Mouse (Mus musculus): ENCODE measurements around the gene Hadha. TPM values are rescaled to one million over a fixed set of nuclear protein-coding genes. Genes with fewer than 3 reads are reported as not detected.

Gene Hadha
- polyA plus RNA-seq, 1 experiment from 2014 or later = 87.1 TPM

DNA sequence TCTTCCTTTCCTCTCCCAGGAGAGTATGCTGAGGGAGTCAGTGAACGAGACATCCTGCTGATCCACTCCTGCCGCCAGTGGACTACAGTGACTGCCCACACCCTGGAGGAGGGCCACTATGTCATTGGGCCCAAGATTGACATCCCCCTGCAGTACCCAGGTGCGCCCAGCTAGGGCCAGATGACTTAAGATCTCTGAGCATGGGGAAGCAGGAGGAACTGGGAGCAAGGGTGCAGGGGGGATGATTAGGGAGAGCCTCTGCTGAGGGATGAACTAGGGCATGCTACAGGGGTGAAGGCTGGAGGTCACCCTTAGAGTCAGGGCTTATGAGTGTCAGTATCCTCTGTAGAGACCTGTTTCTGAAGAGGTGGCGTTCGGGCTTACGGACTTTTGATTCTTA lies 46.7 kb downstream of the Hadha start:
- Histone ChIP-seq H3K4me3 (peak overlapping the region; percentile 73), H3K27ac (replicated peaks) (peak overlapping the region; percentile 93), H3K27me3 (peaks cover 27% of the 10 kb centered on the region), H3K4me2 (peak overlapping the region; percentile 91), H3K36me3 (peaks cover 8% of the 10 kb centered on the region; the same call in 1 of the 2 replicates), H3K9ac (peak overlapping the region; percentile 86), H3K4me1 (replicated peaks) (peaks cover 78% of the 10 kb centered on the region), H3K9me3 (no peaks in the 10 kb centered on the region)
- no peak for ATAC-seq (ENCODE audit: low read depth)
- WGBS = 60% methylated on average over 6 of the region's 6 CpGs

DNA sequence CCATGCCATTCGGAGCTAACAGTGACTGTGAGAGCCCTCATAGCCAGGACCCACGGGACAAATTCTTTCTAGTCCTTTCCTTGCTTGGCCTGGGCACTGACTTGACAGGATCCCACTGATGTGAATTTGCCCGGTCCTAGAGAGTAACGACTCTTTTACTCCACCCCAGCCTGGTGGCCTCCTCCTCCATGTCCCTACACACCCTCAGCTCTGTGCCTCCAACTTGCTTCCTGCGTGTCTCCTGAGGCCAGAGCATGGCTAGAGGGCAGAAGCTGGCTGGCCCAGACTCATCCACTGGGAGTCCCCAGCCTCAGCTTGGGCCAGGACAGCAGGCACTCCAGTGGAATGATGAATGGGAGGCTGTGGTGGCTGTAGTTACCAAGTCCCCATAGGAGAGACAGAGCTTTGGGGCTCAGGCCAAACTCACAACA lies 47.3 kb downstream of the Hadha start:
- peaks cover 23% of the 10 kb centered on the region for H3K27me3 ChIP-seq
- peaks cover 78% of the 10 kb centered on the region for H3K4me1 ChIP-seq (replicated peaks)
- 2% methylated on average over 5 of the region's 5 CpGs for WGBS
- H3K9me3 ChIP-seq = no peaks in the 10 kb centered on the region
- H3K9ac ChIP-seq = peak overlapping the region; percentile 86
- ATAC-seq (ENCODE audit: low read depth) = peak; percentile 21
- peak overlapping the region; percentile 93 for H3K27ac ChIP-seq (replicated peaks)
- H3K36me3 ChIP-seq = peaks cover 4% of the 10 kb centered on the region; the same call in 1 of the 2 replicates
- H3K4me2 ChIP-seq = peak overlapping the region; percentile 91
- H3K4me3 ChIP-seq = peak overlapping the region; percentile 73

DNA sequence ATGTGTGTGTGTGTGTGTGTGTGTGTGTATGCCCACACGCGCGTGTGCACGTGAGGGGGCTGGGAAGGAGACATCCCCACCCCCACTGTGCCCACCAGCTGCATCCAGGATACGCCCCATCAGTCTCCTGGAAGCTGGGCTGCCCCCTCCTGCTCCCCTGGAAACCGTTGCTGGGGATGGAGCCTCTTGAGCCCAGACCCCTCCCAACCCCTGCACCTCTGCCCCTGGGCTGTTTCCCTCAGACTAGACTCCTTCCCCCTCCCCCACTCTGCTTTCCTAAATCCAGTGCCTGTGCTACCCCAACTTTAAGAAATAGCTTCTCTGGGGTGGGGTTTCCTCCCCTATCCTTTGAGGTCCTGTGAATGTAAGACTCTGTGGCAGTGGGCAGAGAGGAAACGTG lies 47.8 kb downstream of the Hadha start:
- Histone ChIP-seq H3K36me3 (no peaks in the 10 kb centered on the region; the same call in 1 of the 2 replicates), H3K27me3 (peaks cover 19% of the 10 kb centered on the region), H3K4me3 (peak overlapping the region; percentile 73), H3K4me1 (replicated peaks) (peaks cover 77% of the 10 kb centered on the region), H3K27ac (replicated peaks) (peak overlapping the region; percentile 93), H3K4me2 (peak overlapping the region; percentile 91), H3K9ac (peak overlapping the region; percentile 86), H3K9me3 (no peaks in the 10 kb centered on the region)
- ATAC-seq (ENCODE audit: low read depth) = peak; percentile 51
- 0% methylated on average over 7 of the region's 7 CpGs for WGBS

DNA sequence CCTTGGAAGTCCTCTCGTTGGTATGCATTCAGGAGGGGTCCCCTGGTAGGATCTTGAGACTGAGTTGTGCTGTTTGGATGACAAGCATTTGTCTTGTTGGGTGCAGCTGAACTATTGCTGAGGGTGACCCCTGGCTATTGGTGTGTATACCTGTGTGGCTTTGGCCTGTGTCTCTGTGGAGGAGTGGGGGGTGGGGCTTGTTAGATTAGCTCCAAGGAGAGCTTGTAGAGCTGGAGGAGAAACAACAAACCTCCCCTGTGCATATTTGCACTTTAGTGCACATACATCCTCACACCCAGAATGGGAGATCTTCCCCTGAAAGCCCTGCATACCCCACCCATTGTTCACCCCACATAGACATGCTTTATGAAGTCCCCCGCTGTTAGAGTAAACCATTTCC lies 48.2 kb downstream of the Hadha start:
- peak overlapping the region; percentile 91 for H3K4me2 ChIP-seq
- H3K27ac ChIP-seq (replicated peaks) = peak overlapping the region; percentile 93
- 3% methylated on average over 2 of the region's 2 CpGs for WGBS
- no peaks in the 10 kb centered on the region for H3K9me3 ChIP-seq
- peak overlapping the region; percentile 86 for H3K9ac ChIP-seq
- H3K27me3 ChIP-seq = peaks cover 15% of the 10 kb centered on the region
- ATAC-seq (ENCODE audit: low read depth) = peak; percentile 0; the same call in 1 of the 2 replicates
- no peaks in the 10 kb centered on the region for H3K36me3 ChIP-seq
- peaks cover 73% of the 10 kb centered on the region for H3K4me1 ChIP-seq (replicated peaks)
- peak overlapping the region; percentile 73 for H3K4me3 ChIP-seq

DNA sequence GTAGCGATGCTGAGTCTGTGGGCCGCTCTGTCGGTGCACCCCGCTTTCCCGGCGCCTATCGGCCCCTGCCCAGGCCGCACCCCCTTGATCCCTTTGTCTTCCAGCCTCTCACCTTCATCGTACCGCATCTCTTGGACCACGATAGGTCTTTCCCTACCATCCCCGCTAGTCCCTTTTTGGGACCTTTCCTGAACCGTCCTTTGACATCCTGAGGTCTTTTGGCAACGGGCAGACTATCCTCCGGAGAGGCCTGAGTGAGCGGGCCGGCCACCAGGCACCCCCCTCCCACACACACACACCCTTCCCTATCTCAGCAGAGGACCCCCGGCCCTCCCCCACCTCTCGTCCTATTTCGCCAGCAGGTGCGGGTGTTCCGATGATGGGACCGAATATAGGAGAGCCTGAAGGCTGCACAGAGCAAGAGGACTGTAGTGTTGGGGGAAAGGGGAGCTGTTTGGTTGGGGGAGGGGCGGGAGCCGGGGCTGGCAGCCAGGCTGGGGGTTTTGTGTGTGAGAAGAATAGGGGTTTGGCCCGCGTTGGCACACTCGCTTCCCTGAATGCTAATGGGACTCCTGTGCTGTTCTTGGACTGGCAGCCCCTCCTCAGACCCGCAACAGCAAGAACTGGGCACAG lies 49.2 kb downstream of the Hadha start, which contains the start of gene 3110082J24Rik:
3110082J24Rik (minus strand) TSS at position 419 of the 633 bp plus-strand sequence.
- Histone ChIP-seq H3K9me3 (no peaks in the 10 kb centered on the region), H3K9ac (peak within 1 kb of the TSS; percentile 86), H3K27me3 (peaks cover 12% of the 10 kb centered on the region), H3K27ac (replicated peaks) (peak within 1 kb of the TSS; percentile 93), H3K4me1 (replicated peaks) (peaks cover 63% of the 10 kb centered on the region), H3K36me3 (no peaks in the 10 kb centered on the region), H3K4me3 (peak within 1 kb of the TSS; percentile 73), H3K4me2 (peak within 1 kb of the TSS; percentile 91)
- ATAC-seq (ENCODE audit: low read depth) = peak; percentile 38
- 2% methylated on average over 29 of the region's 29 CpGs for WGBS

DNA sequence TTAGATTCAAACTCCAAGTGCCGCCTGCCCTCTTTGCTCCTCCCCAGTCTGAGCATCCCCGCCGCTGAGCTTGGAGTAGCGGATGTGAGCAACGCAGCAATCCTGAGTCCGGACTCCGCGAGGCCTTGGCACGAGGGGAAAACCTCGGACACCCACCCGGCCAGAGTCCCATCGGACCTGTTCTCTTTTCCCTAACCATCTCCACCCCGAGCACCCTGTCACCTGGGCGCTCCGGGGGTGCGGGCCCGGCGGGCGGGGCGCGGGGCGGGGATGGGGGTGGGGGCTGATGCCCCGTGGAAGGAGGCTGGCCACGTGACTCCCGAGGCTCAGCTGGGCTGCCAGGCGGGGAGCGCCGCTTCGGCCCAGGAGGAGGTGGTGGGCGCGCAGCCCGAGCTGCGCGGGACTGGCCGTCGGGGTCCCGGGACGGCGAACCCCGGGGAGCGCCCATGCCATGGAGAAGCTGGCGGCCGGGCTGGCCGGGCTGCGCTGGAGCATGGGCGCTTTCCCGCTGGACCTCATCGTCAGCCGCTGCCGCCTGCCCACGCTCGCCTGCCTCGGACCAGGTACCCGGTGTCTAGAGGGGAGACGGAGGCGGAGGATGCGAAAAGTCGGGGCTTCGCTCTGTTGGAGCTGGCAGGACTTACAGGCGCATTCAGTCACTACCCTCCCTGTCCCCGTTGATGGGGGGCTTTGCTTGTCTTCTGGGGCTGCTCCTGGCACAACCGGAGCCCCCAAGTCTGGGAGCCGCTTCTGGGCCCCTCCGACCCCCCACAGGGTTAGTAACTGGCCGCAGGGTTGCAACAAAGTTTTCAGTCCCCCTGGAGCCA lies 49.9 kb downstream of the Hadha start, which contains the start of gene Garem2:
Garem2 (plus strand) TSS at position 321 of the 827 bp plus-strand sequence.
- peaks cover 56% of the 10 kb centered on the region for H3K4me1 ChIP-seq (replicated peaks)
- no peaks in the 10 kb centered on the region for H3K36me3 ChIP-seq
- peak within 1 kb of the TSS; percentile 86 for H3K9ac ChIP-seq
- peak within 1 kb of the TSS; percentile 91 for H3K4me2 ChIP-seq
- peak within 1 kb of the TSS; percentile 93 for H3K27ac ChIP-seq (replicated peaks)
- H3K4me3 ChIP-seq = peak within 1 kb of the TSS; percentile 73
- under 1% methylated on average over 64 of the region's 65 CpGs for WGBS
- H3K27me3 ChIP-seq = peaks cover 12% of the 10 kb centered on the region
- no peaks in the 10 kb centered on the region for H3K9me3 ChIP-seq
- peak; percentile 37 for ATAC-seq (ENCODE audit: low read depth)

DNA sequence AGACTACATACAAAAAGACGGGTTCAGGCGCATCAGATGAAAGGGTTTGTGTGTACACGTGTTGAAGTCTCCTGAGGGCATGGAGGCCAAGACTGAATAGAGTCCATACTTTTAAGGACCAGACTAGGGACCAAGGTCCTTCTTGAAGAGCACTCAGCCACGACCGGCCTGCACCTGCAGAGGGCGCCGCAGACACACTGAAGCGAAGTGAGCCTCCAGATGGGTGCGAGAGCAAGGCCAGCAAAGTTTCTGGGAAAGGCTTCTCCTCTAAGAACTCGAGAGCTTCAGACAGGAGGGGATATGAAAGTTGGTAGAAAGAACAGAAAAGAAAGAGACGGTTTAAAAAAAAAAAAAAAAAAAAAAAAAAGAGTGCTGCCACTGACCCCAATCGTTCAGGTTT lies 50.6 kb downstream of the Hadha start:
- Histone ChIP-seq H3K4me3 (peak overlapping the region; percentile 73), H3K27ac (replicated peaks) (no peak overlapping the region), H3K4me1 (replicated peaks) (peaks cover 49% of the 10 kb centered on the region), H3K4me2 (peak overlapping the region; percentile 91), H3K27me3 (peaks cover 12% of the 10 kb centered on the region), H3K36me3 (no peaks in the 10 kb centered on the region), H3K9ac (0 out of 2 replicates have a peak overlapping the region, but pooled peaks have one; percentile 86), H3K9me3 (no peaks in the 10 kb centered on the region)
- ATAC-seq (ENCODE audit: low read depth) = 0 out of 2 replicates have a peak, but pooled peaks have one; percentile 0
- 2% methylated on average over 11 of the region's 12 CpGs for WGBS

DNA sequence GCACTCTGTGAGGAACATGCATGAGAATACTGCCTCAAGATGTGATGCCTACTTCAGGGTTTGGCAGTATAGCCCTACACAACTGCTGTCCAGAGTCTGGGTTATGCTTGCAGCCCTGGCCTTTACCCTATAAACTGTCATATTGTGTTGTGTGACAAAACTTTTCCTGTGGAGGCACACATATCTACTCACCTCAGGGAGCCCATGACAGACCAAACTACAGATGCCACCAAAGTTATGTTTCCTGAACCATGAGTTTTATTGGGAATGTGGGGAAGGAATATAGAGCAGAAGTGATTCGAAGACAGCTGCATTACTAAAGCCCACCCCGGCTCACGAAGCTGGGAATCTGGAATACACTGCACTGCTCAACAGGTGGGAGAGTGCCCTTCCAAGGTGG lies 51.6 kb downstream of the Hadha start:
- Histone ChIP-seq H3K36me3 (no peaks in the 10 kb centered on the region), H3K9me3 (no peaks in the 10 kb centered on the region), H3K9ac (no peak overlapping the region), H3K27me3 (peaks cover 12% of the 10 kb centered on the region), H3K4me3 (no peak overlapping the region), H3K4me1 (replicated peaks) (peaks cover 41% of the 10 kb centered on the region), H3K27ac (replicated peaks) (no peak overlapping the region), H3K4me2 (no peak overlapping the region)
- 80% methylated on average over 3 of the region's 3 CpGs for WGBS
- ATAC-seq (ENCODE audit: low read depth) = no peak

DNA sequence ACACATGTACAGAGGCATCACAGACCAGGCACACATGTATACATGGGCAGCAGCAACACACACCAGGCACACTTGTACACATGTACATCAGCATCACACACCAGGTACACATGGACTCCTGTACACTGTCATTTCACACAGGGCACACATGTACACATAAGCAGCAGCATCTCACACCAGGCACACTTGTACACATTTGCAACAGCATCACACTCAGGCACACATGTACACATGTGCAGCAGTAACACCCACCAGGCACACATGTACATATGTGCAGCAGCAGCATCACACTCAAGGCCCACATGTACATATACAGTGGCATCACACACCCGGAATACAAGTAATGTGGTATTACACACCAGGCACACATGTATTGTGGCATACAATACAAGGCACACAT lies 56.7 kb downstream of the Hadha start:
- ATAC-seq (ENCODE audit: low read depth) = no peak
- H3K4me2 ChIP-seq = no peak overlapping the region
- H3K36me3 ChIP-seq = no peaks in the 10 kb centered on the region
- H3K9ac ChIP-seq = no peak overlapping the region
- H3K9me3 ChIP-seq = no peaks in the 10 kb centered on the region
- H3K4me3 ChIP-seq = no peak overlapping the region
- H3K27me3 ChIP-seq = peaks cover 2% of the 10 kb centered on the region; the same call in 1 of the 2 replicates
- 87% methylated on average over 1 of the region's 1 CpGs for WGBS
- no peaks in the 10 kb centered on the region for H3K4me1 ChIP-seq (replicated peaks)
- H3K27ac ChIP-seq (replicated peaks) = no peak overlapping the region

DNA sequence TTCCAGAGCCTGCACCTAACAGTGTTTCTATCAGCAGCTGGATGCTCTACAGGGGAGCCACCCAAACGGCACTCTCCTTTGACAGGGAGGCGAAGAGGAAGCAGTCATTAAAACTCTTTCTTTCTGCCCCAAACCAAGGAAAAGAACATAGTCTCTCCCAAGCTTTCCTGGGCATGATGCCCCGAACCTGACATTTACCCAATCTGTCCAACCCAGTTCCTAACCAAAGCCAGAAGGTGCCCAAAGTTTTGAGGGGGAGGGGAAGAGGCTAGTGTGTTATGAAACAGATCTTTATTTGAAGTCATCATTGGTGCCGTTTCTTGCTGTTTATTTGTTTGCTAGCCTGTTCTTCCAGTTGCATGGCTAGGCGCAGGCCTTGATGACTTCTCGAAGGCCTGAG lies 59.2 kb downstream of the Hadha start:
- Histone ChIP-seq H3K27ac (replicated peaks) (no peak overlapping the region), H3K4me3 (no peak overlapping the region), H3K9me3 (no peaks in the 10 kb centered on the region), H3K4me2 (no peak overlapping the region), H3K9ac (no peak overlapping the region), H3K4me1 (replicated peaks) (no peaks in the 10 kb centered on the region), H3K36me3 (no peaks in the 10 kb centered on the region), H3K27me3 (no peaks in the 10 kb centered on the region)
- ATAC-seq (ENCODE audit: low read depth) = no peak
- 77% methylated on average over 6 of the region's 6 CpGs for WGBS

DNA sequence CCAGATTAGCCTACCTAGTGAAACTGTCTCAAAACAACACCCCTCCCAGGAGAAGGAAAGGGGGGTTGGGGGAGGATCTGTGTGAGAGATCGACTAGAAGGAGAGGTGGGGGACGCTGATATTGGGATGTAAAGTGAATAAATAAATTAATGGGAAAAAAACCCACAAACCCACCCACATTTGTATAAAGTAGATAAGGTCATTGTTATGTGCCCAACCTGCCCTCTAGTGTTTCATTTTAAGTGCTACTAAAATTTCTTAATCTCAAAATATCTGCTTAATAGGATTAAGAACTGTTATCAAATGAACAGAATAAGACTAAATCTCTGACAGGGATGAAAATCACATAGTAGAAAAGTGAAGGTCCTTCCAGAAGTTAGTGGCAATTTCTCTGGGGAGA lies 60.6 kb downstream of the Hadha start:
- H3K4me3 ChIP-seq = no peak overlapping the region
- H3K4me1 ChIP-seq (replicated peaks) = no peaks in the 10 kb centered on the region
- no peak overlapping the region for H3K9ac ChIP-seq
- no peak overlapping the region for H3K4me2 ChIP-seq
- H3K9me3 ChIP-seq = no peaks in the 10 kb centered on the region
- no peak overlapping the region for H3K27ac ChIP-seq (replicated peaks)
- no peaks in the 10 kb centered on the region for H3K36me3 ChIP-seq
- no peaks in the 10 kb centered on the region for H3K27me3 ChIP-seq
- WGBS = 72% methylated on average over 2 of the region's 2 CpGs
- no peak for ATAC-seq (ENCODE audit: low read depth)

DNA sequence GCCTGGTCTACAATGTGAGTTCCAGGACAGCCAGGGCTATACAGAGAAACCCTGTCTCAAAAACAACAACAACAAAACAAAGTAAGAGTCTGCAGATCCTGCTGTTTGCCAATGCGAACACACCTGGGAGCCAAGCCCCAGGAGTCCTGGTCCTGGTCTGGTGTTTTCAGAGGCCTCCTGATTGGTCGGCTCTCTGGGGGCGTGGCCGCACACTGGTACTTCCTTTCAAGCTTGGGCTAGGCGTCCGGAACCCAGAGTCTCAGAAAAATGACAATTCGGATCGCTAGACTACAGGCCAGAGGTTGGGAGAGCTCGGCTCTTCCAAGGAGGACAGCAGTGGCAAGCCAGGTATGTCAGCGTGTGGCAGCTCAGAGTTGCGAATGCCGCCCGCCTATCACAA lies 62.3 kb downstream of the Hadha start:
- 68% methylated on average over 13 of the region's 13 CpGs for WGBS
- Histone ChIP-seq H3K9me3 (no peaks in the 10 kb centered on the region), H3K27me3 (no peaks in the 10 kb centered on the region), H3K27ac (replicated peaks) (no peak overlapping the region), H3K36me3 (no peaks in the 10 kb centered on the region), H3K4me1 (replicated peaks) (no peaks in the 10 kb centered on the region), H3K9ac (no peak overlapping the region), H3K4me3 (no peak overlapping the region), H3K4me2 (no peak overlapping the region)
- ATAC-seq (ENCODE audit: low read depth) = no peak

Data from neural tube, embryonic 13.5 days (tissue).